Mouse (Mus musculus) hindbrain, embryonic 16.5 days (tissue): ENCODE results near the gene Gpam. TPM values are rescaled to one million over a fixed set of nuclear protein-coding genes. Genes with fewer than 3 reads are reported as not detected.
"Not testable (repeated sequence)": the region's sequence is repeated elsewhere in the genome, so short reads cannot be mapped to it uniquely, and the experiment has no call there.

Experiments
- ATAC-seq: fragments of 200-750 bp; cut with Nextera tagmentation; 2 replicates; pipeline ENCODE4 v1.8.0; 2017; ENCODE audit warnings: moderate TSS enrichment, moderate library complexity
- H3K27ac ChIP-seq: fragments of 300-500 bp; sonication (generic); 2 replicates; pipeline ENCODE4 v1.5.1; 2014; ENCODE audit warnings: low read depth, mild to moderate bottlenecking, control low read depth, low read length, moderate library complexity
- H3K27me3 ChIP-seq: fragments of 300-500 bp; sonication (generic); replicated peaks from 2 replicates; pipeline ENCODE4 v1.6.1; 2014; ENCODE audit warnings: low read length; ENCODE audit not compliant: control insufficient read depth, insufficient read depth
- H3K36me3 ChIP-seq: fragments of 300-500 bp; sonication (generic); 2 replicates; pipeline ENCODE4 v1.6.1; 2014; ENCODE audit warnings: mild to moderate bottlenecking, low read length, moderate library complexity, mixed read lengths; ENCODE audit not compliant: control insufficient read depth, insufficient read depth
- H3K4me1 ChIP-seq: fragments of 300-500 bp; sonication (generic); 2 replicates; pipeline ENCODE4 v1.6.1; 2014; ENCODE audit warnings: low read depth, low read length; ENCODE audit not compliant: control insufficient read depth, insufficient read depth
- H3K4me2 ChIP-seq: fragments of 300-500 bp; sonication (generic); 2 replicates; pipeline ENCODE4 v1.6.1; 2014; ENCODE audit warnings: mild to moderate bottlenecking, low read length, control low read depth, moderate library complexity
- H3K4me3 ChIP-seq: fragments of 300-500 bp; sonication (generic); 2 replicates; pipeline ENCODE4 v1.5.1; 2014; ENCODE audit warnings: mild to moderate bottlenecking, low read length, control low read depth, moderate library complexity
- H3K9ac ChIP-seq: fragments of 300-500 bp; sonication (generic); 2 replicates; pipeline ENCODE4 v1.6.1; 2014; ENCODE audit warnings: low read depth, mild to moderate bottlenecking, control low read depth, low read length, moderate library complexity
- H3K9me3 ChIP-seq: fragments of 300-500 bp; sonication (generic); 2 replicates; pipeline ENCODE4 v1.6.1; 2014; ENCODE audit warnings: mild to moderate bottlenecking, low read length, moderate library complexity; ENCODE audit not compliant: control insufficient read depth
- WGBS: fragments of 180-500 bp; shearing (Covaris S2); extraction: QIAGEN DNeasy Blood & Tissue Kit; methylation state at CpG from one replicate; pipeline ENCODE4 v1.1.7; 2014; 5-methylcytosine and 5-hydroxymethylcytosine counted together
- polyA plus RNA-seq: library from polyadenylated mRNA; unstranded; fragments of >200 nt; fragmentation: Nextera tagmentation; extraction: Ambion mirVana; gene quantifications from 2 replicates; pipeline ENCODE4 v1.2.1, GENCODE M21; 2015

Gpam gene
- polyA plus RNA-seq: 20.4 and 25.2 TPM in 2 replicates

DNA sequence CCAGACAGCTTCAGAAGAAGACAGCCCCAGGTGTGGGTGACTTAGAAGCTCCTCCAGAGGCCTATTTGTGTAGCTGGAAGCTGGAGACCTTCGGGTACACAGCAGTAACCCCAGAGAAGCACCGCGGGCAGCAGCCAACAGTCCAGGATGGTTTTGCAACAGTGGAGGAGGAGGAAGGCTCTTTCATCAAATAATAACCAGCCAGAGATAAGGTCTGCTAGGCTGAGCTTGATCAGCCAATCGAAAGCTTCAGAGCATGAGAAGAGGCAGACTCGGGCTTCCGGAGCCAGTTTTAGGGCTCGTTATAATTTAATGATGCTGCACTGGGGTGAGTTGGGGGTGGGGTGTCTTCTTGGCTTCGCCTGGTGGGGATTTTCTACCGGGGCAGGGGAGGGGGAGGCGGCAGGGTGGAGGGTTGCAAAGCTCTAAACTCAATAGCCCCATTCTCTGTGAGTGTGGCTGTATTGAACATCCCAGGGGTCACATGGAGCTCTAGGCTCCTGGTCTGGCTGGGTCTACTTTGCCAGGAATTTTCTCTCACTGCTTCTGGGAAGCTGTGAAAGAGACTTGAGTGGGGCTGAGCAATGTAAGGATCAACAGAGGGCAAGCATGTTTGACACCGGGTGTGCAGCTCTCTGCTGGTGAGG is at the start of gene Gpam:
TSS of gene Gpam (minus strand) at position 167 of the 647 bp plus-strand sequence.
- no peak for ATAC-seq
- Histone ChIP-seq H3K4me1 (no peaks in the 10 kb centered on the region), H3K4me2 (no peak within 1 kb of the TSS), H3K4me3 (no peak within 1 kb of the TSS), H3K27me3 (no peaks in the 10 kb centered on the region), H3K27ac (no peak within 1 kb of the TSS), H3K9me3 (no peaks in the 10 kb centered on the region), H3K36me3 (no peaks in the 10 kb centered on the region), H3K9ac (no peak within 1 kb of the TSS)
- WGBS: 74% methylated on average over 11 of the region's 11 CpGs

DNA sequence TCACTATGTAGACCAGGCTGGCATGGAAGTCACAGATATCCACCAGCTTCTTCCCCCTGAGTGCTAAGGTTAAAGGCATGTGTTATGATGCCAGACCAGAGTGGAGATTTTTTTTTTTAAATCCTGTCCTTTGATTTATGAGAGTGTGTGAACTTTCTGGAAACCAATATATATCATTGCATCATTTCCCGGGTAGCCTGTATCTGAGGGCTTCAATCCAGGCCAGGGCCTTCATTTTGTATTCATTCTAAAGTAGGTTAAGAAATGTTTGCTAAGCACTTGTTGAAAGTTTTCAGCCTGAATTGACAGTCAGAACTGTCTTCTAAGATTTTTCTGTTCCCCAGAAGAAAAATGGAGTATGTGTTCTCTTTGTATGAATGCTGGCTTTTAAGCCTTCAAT is 44.5 kb upstream of the Gpam start:
- ATAC-seq: no peak
- Histone ChIP-seq H3K4me1 (no peaks in the 10 kb centered on the region), H3K4me3 (no peak overlapping the region), H3K4me2 (no peak overlapping the region), H3K27ac (no peak overlapping the region), H3K9me3 (peaks cover 9% of the 10 kb centered on the region; the same call in 1 of the 2 replicates), H3K27me3 (no peaks in the 10 kb centered on the region), H3K9ac (no peak overlapping the region), H3K36me3 (no peaks in the 10 kb centered on the region)
- 83% methylated on average over 1 of the region's 1 CpGs for WGBS

DNA sequence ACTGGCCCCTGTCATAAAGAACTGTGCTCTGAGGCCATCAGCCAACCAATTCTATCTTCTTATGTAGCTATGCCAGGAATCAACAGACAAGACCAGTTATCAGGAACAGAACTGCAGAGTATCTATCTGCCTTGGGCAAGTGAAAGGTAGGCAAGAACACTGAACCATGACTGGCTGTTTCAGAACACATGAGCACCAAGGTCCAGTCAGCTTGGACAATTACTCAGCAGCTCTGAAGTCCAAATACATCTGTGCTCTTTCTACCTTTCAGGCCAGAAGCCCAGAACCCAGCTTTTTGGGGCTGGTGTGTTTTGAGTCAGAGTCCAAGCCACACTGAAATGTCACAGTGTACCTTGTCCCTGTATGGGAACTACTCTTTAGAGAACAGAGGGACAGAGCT is 43.4 kb upstream of the Gpam start:
- ATAC-seq: no peak
- Histone ChIP-seq H3K4me2 (no peak overlapping the region), H3K9me3 (peaks cover 9% of the 10 kb centered on the region; the same call in 1 of the 2 replicates), H3K4me3 (no peak overlapping the region), H3K4me1 (no peaks in the 10 kb centered on the region), H3K9ac (no peak overlapping the region), H3K36me3 (no peaks in the 10 kb centered on the region), H3K27ac (no peak overlapping the region), H3K27me3 (no peaks in the 10 kb centered on the region)

DNA sequence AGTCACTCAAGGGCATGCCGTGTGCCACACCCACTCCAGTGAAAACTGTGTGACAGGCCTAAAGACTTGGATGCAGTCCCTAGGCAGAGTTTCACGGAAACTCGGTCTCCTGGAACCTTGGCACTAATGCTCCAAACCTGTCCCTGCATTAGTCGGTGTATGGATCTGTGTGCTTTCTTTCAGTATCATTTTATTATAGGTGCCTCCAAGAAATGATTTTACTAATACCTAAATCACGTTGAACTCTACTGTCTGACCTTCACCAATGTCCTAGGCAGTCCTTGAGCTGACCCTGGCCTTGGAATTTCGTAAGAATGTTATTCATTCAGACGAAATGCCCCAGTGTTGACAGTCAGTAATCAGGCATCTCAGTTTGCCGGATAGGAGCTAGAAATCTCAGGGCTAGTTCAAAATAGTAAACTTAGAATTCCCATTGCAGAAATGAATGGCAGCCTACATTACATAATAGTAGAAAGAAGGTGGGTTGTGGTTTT is 42.2 kb upstream of the Gpam start:
- ATAC-seq, H3K4me1 ChIP-seq, H3K36me3 ChIP-seq, H3K4me3 ChIP-seq, H3K27me3 ChIP-seq, H3K9ac ChIP-seq, H3K4me2 ChIP-seq, H3K27ac ChIP-seq, H3K9me3 ChIP-seq: not testable (repeated sequence)
- 92% methylated on average over 8 of the region's 8 CpGs for WGBS

GRCm38 (mm10) chr19:55168360-55168759 is 41.3 kb upstream of the Gpam start:
- Histone ChIP-seq H3K4me3 (no peak overlapping the region), H3K9me3 (peaks cover 9% of the 10 kb centered on the region; the same call in 1 of the 2 replicates), H3K36me3 (no peaks in the 10 kb centered on the region), H3K9ac (no peak overlapping the region), H3K27me3 (no peaks in the 10 kb centered on the region), H3K4me1 (no peaks in the 10 kb centered on the region), H3K4me2 (no peak overlapping the region), H3K27ac (no peak overlapping the region)
- WGBS: 82% methylated on average over 6 of the region's 6 CpGs
- ATAC-seq: no peak

- Histone ChIP-seq H3K27me3 (no peaks in the 10 kb centered on the region), H3K4me1 (no peaks in the 10 kb centered on the region), H3K4me2 (no peak overlapping the region), H3K9ac (no peak overlapping the region), H3K36me3 (no peaks in the 10 kb centered on the region), H3K9me3 (peaks cover 9% of the 10 kb centered on the region; the same call in 1 of the 2 replicates), H3K4me3 (no peak overlapping the region), H3K27ac (no peak overlapping the region)
- no peak for ATAC-seq
- WGBS: 68% methylated on average over 2 of the region's 2 CpGs
Measured at GRCm38 (mm10) chr19:55167741-55168140, 40.7 kb upstream of the Gpam start.

- Histone ChIP-seq H3K27ac (no peak overlapping the region), H3K36me3 (no peaks in the 10 kb centered on the region), H3K4me1 (no peaks in the 10 kb centered on the region), H3K4me3 (no peak overlapping the region), H3K9me3 (peaks cover 9% of the 10 kb centered on the region; the same call in 1 of the 2 replicates), H3K9ac (no peak overlapping the region), H3K4me2 (no peak overlapping the region), H3K27me3 (no peaks in the 10 kb centered on the region)
- ATAC-seq: no peak
- WGBS: 92% methylated on average over 2 of the region's 2 CpGs
Measured at GRCm38 (mm10) chr19:55166741-55167140, 39.7 kb upstream of the Gpam start.

DNA sequence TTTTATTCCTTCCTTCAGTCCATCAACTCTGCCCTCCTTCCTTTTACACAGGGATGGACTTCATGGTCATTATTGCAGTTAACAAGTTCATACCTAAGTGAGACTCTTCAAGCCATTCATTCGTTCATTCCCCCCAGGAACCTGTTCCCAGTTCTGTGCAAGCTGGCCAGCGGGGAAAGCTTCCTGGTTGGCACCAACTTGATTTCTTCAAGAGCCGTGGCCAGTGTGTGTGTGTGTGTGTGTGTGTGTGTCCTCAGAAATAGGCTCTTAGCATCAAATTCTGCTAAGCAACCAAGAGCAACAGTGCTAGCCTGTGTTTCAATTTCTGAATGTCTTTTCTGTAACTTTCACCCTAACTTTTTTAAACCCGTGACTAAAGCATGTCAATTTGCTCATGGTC is 38.9 kb upstream of the Gpam start:
- WGBS: 83% methylated on average over 4 of the region's 4 CpGs
- no peaks in the 10 kb centered on the region for H3K36me3 ChIP-seq
- no peak for ATAC-seq

DNA sequence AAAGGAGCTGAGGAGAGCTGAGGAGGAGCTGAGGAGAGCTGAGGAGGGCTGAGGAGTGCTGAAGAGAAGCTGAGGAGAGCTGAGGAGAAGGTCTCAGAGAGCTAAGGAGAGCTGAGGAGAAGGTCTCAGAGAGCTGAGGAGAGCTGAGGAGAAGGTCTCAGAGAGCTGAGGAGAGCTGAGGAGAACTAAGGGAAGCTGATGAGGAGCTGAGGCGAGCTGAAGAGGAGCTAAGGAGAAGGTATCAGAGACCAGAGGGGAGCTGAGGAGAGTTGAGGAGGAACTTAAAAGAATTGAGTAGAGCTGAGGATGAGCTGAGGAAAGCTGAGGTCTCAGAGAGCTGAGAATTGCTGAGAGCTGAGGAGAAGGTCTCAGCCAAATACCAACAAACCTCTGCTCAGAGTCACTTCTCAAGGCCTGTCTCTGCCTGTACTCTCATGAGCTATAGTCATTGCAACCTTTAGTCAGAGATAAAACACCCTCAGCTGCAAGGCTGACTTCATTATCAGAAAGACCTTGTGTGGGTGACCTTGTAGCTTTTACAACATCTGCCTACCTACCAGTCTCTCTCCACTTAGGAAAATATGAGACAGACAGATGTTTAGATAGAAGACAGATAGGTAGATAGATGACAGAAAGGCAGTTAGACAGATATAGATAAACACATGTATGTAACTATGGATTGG is 38.3 kb upstream of the Gpam start:
- H3K27ac ChIP-seq: no peak overlapping the region
- no peaks in the 10 kb centered on the region for H3K36me3 ChIP-seq
- H3K4me2 ChIP-seq: no peak overlapping the region
- no peaks in the 10 kb centered on the region for H3K27me3 ChIP-seq
- ATAC-seq: no peak
- 0 out of 2 replicates have a peak, but pooled peaks cover 7% of the 10 kb centered on the region for H3K9me3 ChIP-seq
- H3K4me3 ChIP-seq: no peak overlapping the region
- 77% methylated on average over 1 of the region's 1 CpGs for WGBS
- H3K4me1 ChIP-seq: no peaks in the 10 kb centered on the region
- no peak overlapping the region for H3K9ac ChIP-seq

More for the DNA sequence above, 38.9 kb upstream of the Gpam start:
- no peak overlapping the region for H3K4me2 ChIP-seq
- H3K4me3 ChIP-seq: no peak overlapping the region
- no peak overlapping the region for H3K27ac ChIP-seq
- H3K27me3 ChIP-seq: no peaks in the 10 kb centered on the region
- no peak overlapping the region for H3K9ac ChIP-seq
- peaks cover 9% of the 10 kb centered on the region; the same call in 1 of the 2 replicates for H3K9me3 ChIP-seq
- no peaks in the 10 kb centered on the region for H3K4me1 ChIP-seq
